Mouse (Mus musculus) liver, adult 2 months (tissue): Measurements from ENCODE around the gene P3h4.

ENCODE experiments used
- CTCF ChIP-seq: fragments of 200-500 bp; IDR thresholded peaks from 2 replicates; pipeline ENCODE4 v1.5.1; 2011; ENCODE audit warnings: low read depth, low read length, control low read depth
- POLR2A ChIP-seq: fragments of 200-500 bp; IDR thresholded peaks from 2 replicates; pipeline ENCODE4 v1.6.1; 2011; ENCODE audit warnings: low read length, control low read depth; ENCODE audit not compliant: insufficient read depth; ENCODE audit errors: extremely low read depth

DNA sequence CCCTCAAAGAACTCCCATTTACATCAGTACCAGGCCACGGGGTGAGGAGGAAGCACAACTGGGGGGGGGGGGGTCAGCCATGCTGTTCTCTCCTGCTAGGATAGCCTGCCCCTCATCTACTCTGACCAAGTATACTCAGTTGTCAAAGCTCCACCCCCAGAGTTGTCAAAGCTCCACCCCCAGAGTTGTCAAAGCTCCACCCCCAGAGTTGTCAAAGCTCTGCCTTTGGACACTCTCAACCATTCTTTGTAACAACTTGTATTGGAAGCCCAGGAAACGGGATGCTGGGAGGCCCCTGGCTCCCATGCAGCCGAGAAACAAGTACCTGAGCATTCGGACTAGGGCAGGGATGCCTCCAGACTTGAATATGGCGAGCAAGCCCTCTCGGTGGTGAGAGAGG lies 32.0 kb downstream of the P3h4 start:
- TF ChIP-seq CTCF = no peak
- no peak for TF ChIP-seq POLR2A
